Mouse (Mus musculus) embryonic facial prominence, embryonic 12.5 days (tissue): ENCODE results near the gene Proser2. TPM values are rescaled to one million over a fixed set of nuclear protein-coding genes. Genes with fewer than 3 reads are reported as not detected.

Experiments
- ATAC-seq: fragments of 200-750 bp; cut with Nextera tagmentation; 2 replicates; pipeline ENCODE4 v1.8.0; 2017; ENCODE audit not compliant: insufficient number of reproducible peaks, insufficient read depth, low FRiP score, low TSS enrichment
- H3K27ac ChIP-seq: fragments of 300-500 bp; sonication (generic); 2 replicates; pipeline ENCODE4 v1.5.1; 2016; ENCODE audit warnings: mild to moderate bottlenecking
- H3K27me3 ChIP-seq: fragments of 300-500 bp; sonication (generic); 2 replicates; pipeline ENCODE4 v1.6.1; 2016; ENCODE audit warnings: mild to moderate bottlenecking, moderate library complexity
- H3K36me3 ChIP-seq: fragments of 300-500 bp; sonication (generic); 2 replicates; pipeline ENCODE4 v1.6.1; 2016; ENCODE audit warnings: mild to moderate bottlenecking
- H3K4me1 ChIP-seq: fragments of 300-500 bp; sonication (generic); 2 replicates; pipeline ENCODE4 v1.6.1; 2016
- H3K4me2 ChIP-seq: fragments of 300-500 bp; sonication (generic); replicated peaks from 2 replicates; pipeline ENCODE4 v1.6.1; 2016; ENCODE audit warnings: mild to moderate bottlenecking, moderate library complexity
- H3K4me3 ChIP-seq: fragments of 300-500 bp; sonication (generic); 2 replicates; pipeline ENCODE4 v1.5.1; 2016; ENCODE audit warnings: mild to moderate bottlenecking
- H3K9ac ChIP-seq: fragments of 300-500 bp; sonication (generic); 2 replicates; pipeline ENCODE4 v1.6.1; 2016; ENCODE audit warnings: mild to moderate bottlenecking, moderate library complexity
- H3K9me3 ChIP-seq: fragments of 300-500 bp; sonication (generic); 2 replicates; pipeline ENCODE4 v1.6.1; 2016; ENCODE audit warnings: mild to moderate bottlenecking, moderate library complexity
- WGBS: fragments of 180-500 bp; shearing (Covaris S2); methylation state at CpG from one replicate; pipeline ENCODE4 v1.1.7; 2016; 5-methylcytosine and 5-hydroxymethylcytosine counted together
- polyA plus RNA-seq: library from polyadenylated mRNA; unstranded; fragments of >200 nt; fragmentation: Nextera tagmentation; extraction: Ambion mirVana; gene quantifications from 2 replicates; pipeline ENCODE4 v1.2.1, GENCODE M21; 2016

The Proser2 gene
- polyA plus RNA-seq, 1 experiment from 2014 or later: 5.5 TPM

GRCm38 (mm10) chr2:6159219-6159618 lies 29.2 kb upstream of the Proser2 start:
- no peaks in the 10 kb centered on the region for H3K36me3 ChIP-seq
- H3K27me3 ChIP-seq: no peaks in the 10 kb centered on the region
- WGBS: 90% methylated on average over 9 of the region's 9 CpGs
- no peak overlapping the region for H3K4me2 ChIP-seq
- ATAC-seq: no peak
- H3K9me3 ChIP-seq: no peaks in the 10 kb centered on the region
- H3K27ac ChIP-seq: no peak overlapping the region
- no peak overlapping the region for H3K9ac ChIP-seq
- H3K4me1 ChIP-seq: peaks cover 23% of the 10 kb centered on the region; the same call in 1 of the 2 replicates
- H3K4me3 ChIP-seq: no peak overlapping the region

GRCm38 (mm10) chr2:6157635-6158034 lies 27.6 kb upstream of the Proser2 start:
- Histone ChIP-seq H3K9ac (no peak overlapping the region), H3K9me3 (no peaks in the 10 kb centered on the region), H3K4me2 (no peak overlapping the region), H3K4me1 (peaks cover 22% of the 10 kb centered on the region; the same call in 1 of the 2 replicates), H3K27me3 (no peaks in the 10 kb centered on the region), H3K36me3 (no peaks in the 10 kb centered on the region), H3K27ac (no peak overlapping the region), H3K4me3 (no peak overlapping the region)
- 89% methylated on average over 7 of the region's 7 CpGs for WGBS
- no peak for ATAC-seq

- 87% methylated on average over 4 of the region's 4 CpGs for WGBS
- Histone ChIP-seq H3K9ac (no peak overlapping the region), H3K36me3 (no peaks in the 10 kb centered on the region), H3K9me3 (no peaks in the 10 kb centered on the region), H3K27ac (no peak overlapping the region), H3K4me3 (no peak overlapping the region), H3K4me1 (peaks cover 19% of the 10 kb centered on the region; the same call in 1 of the 2 replicates), H3K4me2 (no peak overlapping the region), H3K27me3 (no peaks in the 10 kb centered on the region)
- ATAC-seq: no peak
Measured at GRCm38 (mm10) chr2:6157208-6157607, 27.2 kb upstream of the Proser2 start.

GRCm38 (mm10) chr2:6149801-6150200 lies 19.8 kb upstream of the Proser2 start:
- Histone ChIP-seq H3K4me2 (no peak overlapping the region), H3K9me3 (no peaks in the 10 kb centered on the region), H3K27me3 (no peaks in the 10 kb centered on the region), H3K36me3 (no peaks in the 10 kb centered on the region), H3K27ac (no peak overlapping the region), H3K4me3 (no peak overlapping the region), H3K9ac (no peak overlapping the region), H3K4me1 (no peaks in the 10 kb centered on the region)
- ATAC-seq: no peak
- 92% methylated on average over 5 of the region's 5 CpGs for WGBS

GRCm38 (mm10) chr2:6146901-6147300 lies 16.9 kb upstream of the Proser2 start:
- no peaks in the 10 kb centered on the region for H3K4me1 ChIP-seq
- 79% methylated on average over 7 of the region's 7 CpGs for WGBS
- no peaks in the 10 kb centered on the region for H3K9me3 ChIP-seq

GRCm38 (mm10) chr2:6146257-6146656 lies 16.2 kb upstream of the Proser2 start:
- Histone ChIP-seq H3K36me3 (no peaks in the 10 kb centered on the region), H3K4me3 (no peak overlapping the region), H3K4me1 (no peaks in the 10 kb centered on the region), H3K27me3 (no peaks in the 10 kb centered on the region), H3K9ac (no peak overlapping the region), H3K27ac (no peak overlapping the region), H3K9me3 (no peaks in the 10 kb centered on the region), H3K4me2 (no peak overlapping the region)
- ATAC-seq: no peak
- WGBS: 83% methylated on average over 4 of the region's 4 CpGs

More at GRCm38 (mm10) chr2:6146901-6147300, 16.9 kb upstream of the Proser2 start:
- ATAC-seq: no peak
- no peak overlapping the region for H3K27ac ChIP-seq
- H3K4me2 ChIP-seq: no peak overlapping the region
- no peaks in the 10 kb centered on the region for H3K27me3 ChIP-seq
- H3K36me3 ChIP-seq: no peaks in the 10 kb centered on the region
- no peak overlapping the region for H3K9ac ChIP-seq
- no peak overlapping the region for H3K4me3 ChIP-seq

- no peak for ATAC-seq
Measured at GRCm38 (mm10) chr2:6145611-6146010, 15.6 kb upstream of the Proser2 start.

GRCm38 (mm10) chr2:6142915-6143654 lies 13.1 kb upstream of the Proser2 start:
- WGBS: 77% methylated on average over 16 of the region's 16 CpGs
- no peak for ATAC-seq

More at GRCm38 (mm10) chr2:6145611-6146010, 15.6 kb upstream of the Proser2 start:
- H3K9ac ChIP-seq: no peak overlapping the region
- no peaks in the 10 kb centered on the region for H3K27me3 ChIP-seq
- H3K4me3 ChIP-seq: no peak overlapping the region
- H3K36me3 ChIP-seq: no peaks in the 10 kb centered on the region
- no peak overlapping the region for H3K27ac ChIP-seq
- no peaks in the 10 kb centered on the region for H3K9me3 ChIP-seq
- no peaks in the 10 kb centered on the region for H3K4me1 ChIP-seq
- 69% methylated on average over 10 of the region's 10 CpGs for WGBS
- H3K4me2 ChIP-seq: no peak overlapping the region

GRCm38 (mm10) chr2:6140572-6141161 lies 10.7 kb upstream of the Proser2 start:
- no peak overlapping the region for H3K4me3 ChIP-seq
- no peaks in the 10 kb centered on the region for H3K9me3 ChIP-seq
- H3K27me3 ChIP-seq: no peaks in the 10 kb centered on the region
- no peak overlapping the region for H3K27ac ChIP-seq
- no peaks in the 10 kb centered on the region for H3K36me3 ChIP-seq
- H3K4me2 ChIP-seq: no peak overlapping the region
- no peaks in the 10 kb centered on the region for H3K4me1 ChIP-seq
- no peak overlapping the region for H3K9ac ChIP-seq
- ATAC-seq: no peak
- 79% methylated on average over 9 of the region's 9 CpGs for WGBS

More at GRCm38 (mm10) chr2:6142915-6143654, 13.1 kb upstream of the Proser2 start:
- H3K36me3 ChIP-seq: no peaks in the 10 kb centered on the region
- H3K4me1 ChIP-seq: no peaks in the 10 kb centered on the region
- no peak overlapping the region for H3K4me2 ChIP-seq
- H3K9me3 ChIP-seq: no peaks in the 10 kb centered on the region
- no peak overlapping the region for H3K27ac ChIP-seq
- no peak overlapping the region for H3K4me3 ChIP-seq
- no peak overlapping the region for H3K9ac ChIP-seq
- no peaks in the 10 kb centered on the region for H3K27me3 ChIP-seq

- 87% methylated on average over 19 of the region's 19 CpGs for WGBS
- H3K4me3 ChIP-seq: no peak overlapping the region
- H3K4me1 ChIP-seq: no peaks in the 10 kb centered on the region
- H3K4me2 ChIP-seq: no peak overlapping the region
- no peaks in the 10 kb centered on the region for H3K36me3 ChIP-seq
- H3K9ac ChIP-seq: no peak overlapping the region
- ATAC-seq: no peak
- no peaks in the 10 kb centered on the region for H3K9me3 ChIP-seq
- no peak overlapping the region for H3K27ac ChIP-seq
- peaks cover 13% of the 10 kb centered on the region for H3K27me3 ChIP-seq
Measured at GRCm38 (mm10) chr2:6133871-6134270, 3.9 kb upstream of the Proser2 start.

- H3K27me3 ChIP-seq: peaks cover 24% of the 10 kb centered on the region
- no peak overlapping the region for H3K27ac ChIP-seq
- H3K36me3 ChIP-seq: no peaks in the 10 kb centered on the region
- ATAC-seq: no peak
- no peak overlapping the region for H3K9ac ChIP-seq
- H3K4me2 ChIP-seq: peak overlapping the region; percentile 90
- H3K4me3 ChIP-seq: peak overlapping the region; percentile 71
- H3K9me3 ChIP-seq: no peaks in the 10 kb centered on the region
- no peaks in the 10 kb centered on the region for H3K4me1 ChIP-seq
- WGBS: 37% methylated on average over 8 of the region's 8 CpGs
Measured at GRCm38 (mm10) chr2:6128881-6129280, 1.1 kb downstream of the Proser2 start.

GRCm38 (mm10) chr2:6128136-6128805 lies 1.7 kb downstream of the Proser2 start:
- Histone ChIP-seq H3K9ac (no peak overlapping the region), H3K4me1 (no peaks in the 10 kb centered on the region), H3K4me2 (peak overlapping the region; percentile 90; the same call in 1 of the 2 replicates), H3K9me3 (no peaks in the 10 kb centered on the region), H3K27ac (no peak overlapping the region), H3K4me3 (no peak overlapping the region), H3K36me3 (no peaks in the 10 kb centered on the region), H3K27me3 (peaks cover 24% of the 10 kb centered on the region)
- ATAC-seq: no peak
- WGBS: 78% methylated on average over 11 of the region's 11 CpGs
